Mouse (Mus musculus) kidney, postnatal 0 days (tissue): ENCODE measurements around the gene Cda. TPM values are rescaled to one million over a fixed set of nuclear protein-coding genes. Genes with fewer than 3 reads are reported as not detected.
"Not testable (repeated sequence)": the region's sequence is repeated elsewhere in the genome, so short reads cannot be mapped to it uniquely, and the experiment has no call there.

ENCODE experiments used
- ATAC-seq: fragments of 200-750 bp; cut with Nextera tagmentation; replicated peaks from 2 replicates; pipeline ENCODE4 v1.8.0; 2017; ENCODE audit warnings: low read depth, moderate number of reproducible peaks, moderate TSS enrichment, moderate library complexity; ENCODE audit not compliant: low FRiP score
- DNase-seq: peaks from one replicate; pipeline ENCODE4 v3.0.0-alpha.2; 2016; ENCODE audit warnings: low spot score
- H3K27ac ChIP-seq: fragments of 300-500 bp; sonication (generic); 2 replicates; pipeline ENCODE4 v1.5.1; 2014; ENCODE audit warnings: mild to moderate bottlenecking
- H3K27me3 ChIP-seq: fragments of 300-500 bp; sonication (generic); 2 replicates; pipeline ENCODE4 v1.6.1; 2014; ENCODE audit warnings: low read length, mixed read lengths; ENCODE audit not compliant: insufficient read depth
- H3K36me3 ChIP-seq: fragments of 300-500 bp; sonication (generic); 2 replicates; pipeline ENCODE4 v1.6.1; 2014; ENCODE audit warnings: low read length, mixed read lengths; ENCODE audit not compliant: insufficient read depth
- H3K4me1 ChIP-seq: fragments of 300-500 bp; sonication (generic); replicated peaks from 2 replicates; pipeline ENCODE4 v1.6.1; 2014; ENCODE audit warnings: antibody characterized with exemption, low read length, mixed read lengths; ENCODE audit not compliant: insufficient read depth
- H3K4me2 ChIP-seq: fragments of 300-500 bp; sonication (generic); 2 replicates; pipeline ENCODE4 v1.6.1; 2014; ENCODE audit warnings: mild to moderate bottlenecking, low read length, moderate library complexity, mixed read lengths
- H3K4me3 ChIP-seq: fragments of 300-500 bp; sonication (generic); replicated peaks from 2 replicates; pipeline ENCODE4 v1.5.1; 2014; ENCODE audit warnings: low read depth, low read length
- H3K9ac ChIP-seq: fragments of 300-500 bp; sonication (generic); 2 replicates; pipeline ENCODE4 v1.6.1; 2014; ENCODE audit warnings: low read depth, low read length
- H3K9me3 ChIP-seq: fragments of 300-500 bp; sonication (generic); replicated peaks from 2 replicates; pipeline ENCODE4 v1.6.1; 2016; ENCODE audit warnings: low read length, inconsistent platforms, mixed read lengths
- CTCF ChIP-seq: IDR thresholded peaks from 2 replicates; pipeline ENCODE4 v1.5.1; 2016; ENCODE audit warnings: antibody characterized with exemption, low read depth, mild to moderate bottlenecking, moderate library complexity
- WGBS: fragments of 180-500 bp; shearing (Covaris S2); extraction: QIAGEN DNeasy Blood & Tissue Kit; methylation state at CpG from one replicate; pipeline ENCODE4 v1.1.7; 2014; 5-methylcytosine and 5-hydroxymethylcytosine counted together
- polyA plus RNA-seq: library from polyadenylated mRNA; unstranded; fragments of >200 nt; fragmentation: Nextera tagmentation; extraction: Ambion mirVana; gene quantifications from 2 replicates; pipeline ENCODE4 v1.2.1, GENCODE M21; 2015

The Cda gene
- polyA plus RNA-seq, 1 experiment from 2014 or later = 49.5 TPM

DNA sequence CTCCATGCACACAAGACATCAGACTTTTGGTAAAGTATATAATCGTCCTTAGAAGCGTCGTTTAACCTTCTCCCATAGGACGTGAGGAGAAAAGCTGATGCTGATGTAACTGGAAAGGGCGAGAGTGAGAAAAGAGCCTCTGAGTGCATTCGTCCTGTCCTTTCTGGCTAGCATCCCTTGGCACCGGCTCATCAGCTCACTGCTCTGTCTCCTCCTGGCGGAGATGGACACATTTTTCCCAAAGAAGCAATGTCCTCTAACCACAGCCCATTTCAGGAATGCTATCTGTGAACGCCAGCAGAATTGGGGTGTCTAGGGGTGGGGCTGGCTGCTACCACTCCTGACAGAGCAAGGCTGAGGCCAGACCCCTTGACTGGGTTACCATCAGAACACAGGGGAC, 36.1 kb downstream of the Cda start:
- H3K27ac ChIP-seq = no peak overlapping the region

DNA sequence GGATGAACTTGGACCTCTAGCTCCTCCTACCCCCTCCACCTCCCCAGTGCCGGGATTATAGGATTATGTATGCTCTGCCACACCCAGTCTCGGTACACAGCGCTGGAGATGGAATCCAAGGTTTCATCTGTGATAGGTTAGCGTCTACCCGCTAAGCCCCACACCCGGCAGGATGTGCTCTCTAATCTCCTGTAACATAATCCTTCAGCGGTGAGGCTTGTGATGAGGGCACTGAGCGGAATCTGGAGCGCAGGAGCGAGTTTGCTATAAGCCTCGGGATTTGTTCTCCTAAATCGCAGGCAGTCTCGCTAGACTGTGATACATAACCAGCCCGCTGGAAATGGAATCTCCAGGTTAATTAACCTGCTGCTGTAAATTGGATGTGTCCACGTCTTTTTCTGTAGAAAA, 37.5 kb downstream of the Cda start:
- Histone ChIP-seq H3K4me3 (no peak overlapping the region), H3K27me3 (no peaks in the 10 kb centered on the region), H3K4me1 (no peaks in the 10 kb centered on the region), H3K36me3 (no peaks in the 10 kb centered on the region), H3K9me3 (no peaks in the 10 kb centered on the region), H3K27ac (no peak overlapping the region), H3K9ac (no peak overlapping the region), H3K4me2 (no peak overlapping the region)
- DNase-seq (peak; percentile 33), ATAC-seq (no peak)
- TF ChIP-seq CTCF = no peak
- WGBS = 17% methylated on average over 15 of the region's 15 CpGs

More for the DNA sequence above, 36.1 kb downstream of the Cda start:
- H3K4me1 ChIP-seq = no peaks in the 10 kb centered on the region
- no peaks in the 10 kb centered on the region for H3K36me3 ChIP-seq
- H3K9ac ChIP-seq = no peak overlapping the region
- 81% methylated on average over 9 of the region's 9 CpGs for WGBS
- ATAC-seq (no peak), DNase-seq (no peak)
- TF ChIP-seq CTCF = no peak
- no peaks in the 10 kb centered on the region for H3K27me3 ChIP-seq
- no peak overlapping the region for H3K4me2 ChIP-seq
- no peak overlapping the region for H3K4me3 ChIP-seq
- no peaks in the 10 kb centered on the region for H3K9me3 ChIP-seq

DNA sequence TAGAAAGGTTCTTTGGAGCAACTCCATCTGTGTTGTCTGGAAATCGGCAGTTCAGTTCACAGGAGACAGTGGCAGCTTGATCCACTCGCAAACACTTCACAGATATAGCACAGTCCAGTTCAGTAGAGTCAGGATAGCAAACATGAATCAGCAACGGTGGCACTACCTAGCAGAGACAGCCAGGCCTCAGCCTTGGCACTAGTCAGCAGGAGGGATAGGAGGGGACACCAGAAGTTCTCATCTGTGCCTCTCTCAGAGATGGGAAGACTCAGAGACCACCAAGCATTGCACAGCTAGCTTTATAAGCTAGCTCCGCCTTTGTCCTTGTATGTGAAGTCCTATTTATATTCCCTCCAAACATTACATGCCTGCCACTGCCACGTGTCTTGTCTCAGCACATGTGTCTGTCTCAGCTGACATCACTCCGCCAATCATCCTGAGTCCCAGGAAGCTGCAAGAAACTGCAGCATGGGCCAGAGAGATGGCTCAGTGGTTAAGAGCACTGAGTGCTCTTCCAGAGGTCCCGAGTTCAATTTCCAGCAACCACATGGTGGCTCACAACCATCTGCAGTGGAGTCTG, 39.8 kb downstream of the Cda start:
- Histone ChIP-seq H3K27ac (peak overlapping the region; percentile 85), H3K4me3 (peak overlapping the region; percentile 9; the same call in 1 of the 2 replicates), H3K4me2 (peak overlapping the region; percentile 47), H3K9me3 (no peaks in the 10 kb centered on the region), H3K4me1 (no peaks in the 10 kb centered on the region), H3K27me3 (no peaks in the 10 kb centered on the region), H3K9ac (0 out of 2 replicates have a peak overlapping the region, but pooled peaks have one; percentile 23), H3K36me3 (no peaks in the 10 kb centered on the region)
- DNase-seq (no peak), ATAC-seq (no peak)
- 65% methylated on average over 7 of the region's 7 CpGs for WGBS
- TF ChIP-seq CTCF = peak; percentile 31; the same call in 1 of the 2 replicates

DNA sequence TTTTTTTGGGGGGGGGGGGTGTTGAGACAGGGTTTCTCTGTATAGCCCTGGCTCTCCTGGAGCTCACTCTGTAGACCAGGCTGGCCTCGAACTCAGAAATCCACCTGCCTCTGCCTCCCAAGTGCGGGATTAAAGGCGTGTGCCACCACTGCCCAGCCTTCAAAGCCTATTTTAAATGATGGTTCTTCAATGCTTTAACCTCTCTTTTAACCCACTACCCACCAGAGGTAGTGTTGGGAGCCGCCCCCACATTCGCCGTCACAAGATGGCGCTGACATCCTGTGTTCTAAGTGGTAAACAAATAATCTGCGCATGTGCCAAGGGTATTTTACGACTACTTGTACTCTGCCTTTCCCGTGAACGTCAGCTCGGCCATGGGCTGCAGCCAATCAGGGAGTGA, 40.6 kb downstream of the Cda start:
- H3K4me2 ChIP-seq, ATAC-seq, H3K36me3 ChIP-seq, H3K9ac ChIP-seq, H3K4me1 ChIP-seq, H3K4me3 ChIP-seq, H3K9me3 ChIP-seq, H3K27me3 ChIP-seq: not testable (repeated sequence)
- peak overlapping the region; percentile 32; the same call in 1 of the 2 replicates for H3K27ac ChIP-seq
- peak; percentile 36 for DNase-seq
- 57% methylated on average over 7 of the region's 12 CpGs for WGBS

DNA sequence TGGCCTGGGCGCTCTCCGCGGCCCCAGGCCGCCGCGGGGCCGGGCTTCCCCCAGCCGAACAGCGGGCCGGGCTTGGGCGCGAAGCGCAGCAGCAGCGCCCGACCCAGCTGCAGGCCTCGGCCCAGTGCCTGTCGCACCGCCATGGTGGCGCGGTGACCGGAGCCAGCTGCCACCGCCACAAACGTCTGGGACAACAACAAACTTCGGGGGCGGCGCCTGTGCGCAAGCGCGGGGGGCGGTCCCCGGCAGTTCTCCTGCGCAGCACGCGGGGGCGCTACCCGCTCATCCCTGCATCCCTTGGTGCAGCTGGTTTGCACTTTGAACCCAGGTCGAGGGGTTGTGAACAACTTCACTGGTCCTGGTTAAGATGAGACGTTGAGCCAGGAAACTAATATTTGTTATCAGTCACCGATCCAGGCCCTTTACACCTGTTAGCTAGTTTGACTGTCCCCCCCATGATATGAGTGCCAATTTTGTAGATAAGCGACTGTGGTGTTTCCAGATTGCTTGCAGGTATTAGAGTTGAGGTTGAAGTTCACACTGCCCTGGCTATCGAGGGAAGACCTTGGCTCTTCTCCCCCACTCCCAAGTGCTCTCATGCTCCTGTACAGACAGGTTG, 41.6 kb downstream of the Cda start, which contains the start of gene Pink1:
Gene Pink1 (minus strand): TSS at position 231 of the 619 bp plus-strand sequence.
- H3K4me3 ChIP-seq = peak within 1 kb of the TSS; percentile 88
- peak; percentile 86 for TF ChIP-seq CTCF
- no peaks in the 10 kb centered on the region for H3K36me3 ChIP-seq
- H3K27ac ChIP-seq = peak within 1 kb of the TSS; percentile 100
- DNase-seq (peak; percentile 95), ATAC-seq (peak; percentile 78)
- peak within 1 kb of the TSS; percentile 62 for H3K4me2 ChIP-seq
- peak within 1 kb of the TSS; percentile 98 for H3K9ac ChIP-seq
- no peaks in the 10 kb centered on the region for H3K4me1 ChIP-seq
- no peaks in the 10 kb centered on the region for H3K9me3 ChIP-seq
- WGBS = 3% methylated on average over 41 of the region's 41 CpGs
- H3K27me3 ChIP-seq = no peaks in the 10 kb centered on the region

DNA sequence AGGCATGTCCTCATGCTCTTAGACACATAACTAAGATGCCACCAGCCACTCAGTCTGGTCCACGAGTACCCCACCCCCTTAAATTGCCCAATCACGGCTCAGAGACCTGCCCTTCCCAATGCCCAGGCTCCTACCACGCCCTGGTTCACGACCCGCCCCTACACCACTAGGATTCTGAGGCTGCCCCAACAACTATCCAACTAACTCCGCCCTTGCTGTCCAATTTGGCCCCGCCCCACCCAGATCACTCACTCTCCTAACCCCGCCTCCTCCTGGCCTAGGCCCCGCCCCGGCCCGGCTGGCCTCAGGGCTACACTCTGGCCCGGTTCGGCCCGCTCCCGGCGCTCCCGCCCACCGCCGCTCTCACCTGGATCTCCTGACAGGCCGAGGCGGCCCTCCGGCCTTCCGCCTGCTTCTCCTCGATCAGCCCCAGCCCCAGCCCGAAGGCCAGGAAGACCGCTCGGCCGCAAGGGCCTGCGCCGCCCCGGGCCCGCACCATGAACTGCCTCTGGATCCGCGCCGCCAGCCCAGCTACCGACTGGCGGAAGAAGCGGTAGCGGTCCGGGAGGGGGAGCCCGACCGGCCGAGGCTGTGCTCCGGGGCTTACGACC, 42.2 kb downstream of the Cda start:
- under 1% methylated on average over 45 of the region's 45 CpGs for WGBS
- H3K27ac ChIP-seq = peak overlapping the region; percentile 100
- DNase-seq = peak; percentile 97
- H3K9ac ChIP-seq = peak overlapping the region; percentile 98
- H3K27me3 ChIP-seq = no peaks in the 10 kb centered on the region
- peak overlapping the region; percentile 88 for H3K4me3 ChIP-seq
- H3K36me3 ChIP-seq = no peaks in the 10 kb centered on the region
- TF ChIP-seq CTCF = 0 out of 2 replicates have a peak, but pooled peaks have one; percentile 11
- peak overlapping the region; percentile 62 for H3K4me2 ChIP-seq
- no peaks in the 10 kb centered on the region for H3K9me3 ChIP-seq
- no peaks in the 10 kb centered on the region for H3K4me1 ChIP-seq
- peak; percentile 91 for ATAC-seq
